Mouse (Mus musculus): ENCODE data around the gene Tigd4. TPM values are rescaled to one million over a fixed set of nuclear protein-coding genes. Genes with fewer than 3 reads are reported as not detected.

Tigd4 gene
- total RNA-seq, 2 experiments from 2014 or later, result 11.1 to 14.2 TPM

GRCm38 (mm10) chr3:84646331-84646845 is 53.0 kb downstream of the Tigd4 start:
- intact Hi-C loops (cut with DNase I; ENCODE audit: low total_unique reads), result no loop called here

More at GRCm38 (mm10) chr3:84646331-84646845, 53.0 kb downstream of the Tigd4 start:
- no peak for DNase-seq

Other genes with a start within 250 kb of the Tigd4 start
- under 1 TPM; 0.24 to 0.55 TPM for gene Fhdc1, start 113.1 kb upstream of the Tigd4 start, total RNA-seq (2021)
- 10 to 100 TPM; 14.0 to 17.4 TPM for gene Arfip1, start 10.9 kb upstream of the Tigd4 start, total RNA-seq (2021)
- 1 to 10 TPM; 1.4 to 2.1 TPM for gene Tmem154, start 72.6 kb downstream of the Tigd4 start, total RNA-seq (2021)
- 10 to 100 TPM; 20.2 to 35.4 TPM for gene Fbxw7, start 221.7 kb downstream of the Tigd4 start, total RNA-seq (2021)

All from gastrocnemius, postnatal 14 days (tissue).